Mouse (Mus musculus) hindbrain, embryonic 14.5 days (tissue): Measurements from ENCODE around the gene Phf21a. TPM values are rescaled to one million over a fixed set of nuclear protein-coding genes. Genes with fewer than 3 reads are reported as not detected.

Source experiments
- ATAC-seq: fragments of 200-750 bp; cut with Nextera tagmentation; 2 replicates; pipeline ENCODE4 v1.8.0; 2017; ENCODE audit warnings: moderate number of reproducible peaks, mild to moderate bottlenecking, moderate TSS enrichment, moderate library complexity; ENCODE audit not compliant: low FRiP score
- DNase-seq: peaks from one replicate; pipeline ENCODE4 v3.0.0-alpha.2; 2015; ENCODE audit warnings: low spot score
- H3K27ac ChIP-seq: fragments of 300-500 bp; sonication (generic); 2 replicates; pipeline ENCODE4 v1.5.1; 2014; ENCODE audit warnings: mild to moderate bottlenecking, moderate library complexity
- H3K27me3 ChIP-seq: fragments of 300-500 bp; sonication (generic); 2 replicates; pipeline ENCODE4 v1.6.1; 2014; ENCODE audit warnings: mild to moderate bottlenecking, low read length, mixed read lengths; ENCODE audit not compliant: control insufficient read depth, insufficient read depth
- H3K36me3 ChIP-seq: fragments of 300-500 bp; sonication (generic); replicated peaks from 2 replicates; pipeline ENCODE4 v1.6.1; 2014; ENCODE audit not compliant: control insufficient read depth, insufficient read depth
- H3K4me1 ChIP-seq: fragments of 300-500 bp; sonication (generic); replicated peaks from 2 replicates; pipeline ENCODE4 v1.6.1; 2014; ENCODE audit warnings: antibody characterized with exemption, low read length, mixed read lengths; ENCODE audit not compliant: control insufficient read depth, insufficient read depth
- H3K4me2 ChIP-seq: fragments of 300-500 bp; sonication (generic); replicated peaks from 2 replicates; pipeline ENCODE4 v1.6.1; 2014; ENCODE audit warnings: mild to moderate bottlenecking, moderate library complexity
- H3K4me3 ChIP-seq: fragments of 300-500 bp; sonication (generic); replicated peaks from 2 replicates; pipeline ENCODE4 v1.5.1; 2014; ENCODE audit warnings: mild to moderate bottlenecking, low read length
- H3K9ac ChIP-seq: fragments of 300-500 bp; sonication (generic); 2 replicates; pipeline ENCODE4 v1.6.1; 2014
- H3K9me3 ChIP-seq: fragments of 300-500 bp; sonication (generic); 2 replicates; pipeline ENCODE4 v1.6.1; 2016; ENCODE audit warnings: low read length; ENCODE audit not compliant: control insufficient read depth
- WGBS: fragments of 180-500 bp; shearing (Covaris S2); extraction: QIAGEN DNeasy Blood & Tissue Kit; methylation state at CpG from one replicate; pipeline ENCODE4 v1.1.7; 2014; 5-methylcytosine and 5-hydroxymethylcytosine counted together
- polyA plus RNA-seq: library from polyadenylated mRNA; unstranded; fragments of >200 nt; fragmentation: Nextera tagmentation; extraction: Ambion mirVana; gene quantifications from 2 replicates; pipeline ENCODE4 v1.2.1, GENCODE M21; 2014

Phf21a gene
- polyA plus RNA-seq, 1 experiment from 2014 or later, result 29.6 TPM

DNA sequence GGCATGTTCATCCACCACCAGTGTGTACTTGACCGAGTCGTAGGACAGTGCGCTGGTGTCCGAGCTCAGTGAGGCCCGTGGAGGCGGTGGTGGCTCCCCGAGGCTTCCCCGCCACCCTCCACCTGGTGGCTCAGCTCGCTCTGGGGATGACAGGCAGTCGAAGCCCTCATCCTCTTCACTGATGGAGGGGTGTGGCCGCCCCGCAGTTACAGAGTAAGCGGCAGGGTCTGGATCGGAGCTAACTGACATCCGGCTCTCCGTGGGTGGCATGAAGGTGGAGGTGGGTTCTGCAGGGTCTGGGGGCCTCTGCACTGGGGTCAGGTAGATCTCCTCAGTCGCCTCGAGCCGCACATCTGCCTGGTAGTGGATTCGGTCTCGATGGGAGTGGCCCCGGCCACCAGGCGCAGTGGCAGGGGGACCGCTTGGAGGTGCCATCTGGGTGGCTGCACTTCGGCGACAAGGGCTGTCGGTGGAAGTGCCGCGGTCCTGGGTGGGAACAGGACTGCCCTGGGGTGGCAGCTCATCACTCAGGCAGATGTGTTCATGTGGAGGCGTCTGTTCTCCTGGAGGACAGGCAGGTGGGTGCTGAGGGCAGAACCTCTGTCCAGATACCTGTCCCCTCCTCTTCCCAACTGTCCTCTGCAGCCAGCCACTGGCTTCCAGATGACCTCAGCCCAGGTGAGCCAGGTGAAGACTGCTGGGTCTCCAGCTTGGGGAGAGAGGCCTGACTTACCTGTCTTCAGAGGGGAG, 294.1 kb downstream of the Phf21a start:
- peaks cover 55% of the 10 kb centered on the region for H3K36me3 ChIP-seq

GRCm38 (mm10) chr2:92387646-92388045, 294.7 kb downstream of the Phf21a start:
- Histone ChIP-seq H3K4me3 (peak overlapping the region; percentile 66), H3K27me3 (no peaks in the 10 kb centered on the region), H3K36me3 (peaks cover 49% of the 10 kb centered on the region), H3K9ac (peak overlapping the region; percentile 74), H3K4me2 (peak overlapping the region; percentile 72), H3K4me1 (peaks cover 46% of the 10 kb centered on the region), H3K9me3 (no peaks in the 10 kb centered on the region), H3K27ac (peak overlapping the region; percentile 81)
- 67% methylated on average over 4 of the region's 4 CpGs for WGBS
- ATAC-seq (no peak), DNase-seq (no peak)

More for the DNA sequence above, 294.1 kb downstream of the Phf21a start:
- no peak for DNase-seq
- Histone ChIP-seq H3K9me3 (no peaks in the 10 kb centered on the region), H3K4me3 (no peak overlapping the region), H3K27me3 (no peaks in the 10 kb centered on the region), H3K4me2 (peak overlapping the region; percentile 72; the same call in 1 of the 2 replicates), H3K9ac (no peak overlapping the region), H3K27ac (no peak overlapping the region), H3K4me1 (peaks cover 40% of the 10 kb centered on the region)
- WGBS, result 92% methylated on average over 30 of the region's 30 CpGs
- ATAC-seq, result no peak

DNA sequence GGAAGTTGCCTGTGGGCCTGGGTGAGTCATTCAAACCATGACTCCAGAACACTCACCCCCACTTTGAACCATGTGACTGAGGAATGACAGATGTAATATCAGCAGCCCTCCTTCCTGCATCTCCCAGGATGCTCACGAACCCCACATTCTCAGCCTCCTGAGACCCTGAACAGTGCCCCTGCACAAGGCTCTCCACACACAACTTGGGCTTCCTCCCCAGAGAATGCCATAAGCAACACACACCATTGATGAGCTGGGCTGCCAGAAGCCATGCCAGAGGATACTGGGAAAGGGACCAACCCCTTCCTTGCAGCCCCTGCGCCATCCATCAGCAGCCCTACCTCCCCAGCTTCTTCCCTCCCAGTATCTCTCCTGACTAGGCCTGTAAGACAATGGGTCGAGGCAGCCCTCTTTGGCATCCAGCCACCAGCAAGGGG, 295.2 kb downstream of the Phf21a start:
- Histone ChIP-seq H3K9me3 (no peaks in the 10 kb centered on the region), H3K4me1 (peaks cover 51% of the 10 kb centered on the region), H3K9ac (peak overlapping the region; percentile 74), H3K27me3 (no peaks in the 10 kb centered on the region), H3K4me2 (peak overlapping the region; percentile 72), H3K4me3 (peak overlapping the region; percentile 66), H3K27ac (peak overlapping the region; percentile 81), H3K36me3 (peaks cover 44% of the 10 kb centered on the region)
- WGBS, result 41% methylated on average over 3 of the region's 3 CpGs
- DNase-seq, result no peak
- ATAC-seq, result no peak

DNA sequence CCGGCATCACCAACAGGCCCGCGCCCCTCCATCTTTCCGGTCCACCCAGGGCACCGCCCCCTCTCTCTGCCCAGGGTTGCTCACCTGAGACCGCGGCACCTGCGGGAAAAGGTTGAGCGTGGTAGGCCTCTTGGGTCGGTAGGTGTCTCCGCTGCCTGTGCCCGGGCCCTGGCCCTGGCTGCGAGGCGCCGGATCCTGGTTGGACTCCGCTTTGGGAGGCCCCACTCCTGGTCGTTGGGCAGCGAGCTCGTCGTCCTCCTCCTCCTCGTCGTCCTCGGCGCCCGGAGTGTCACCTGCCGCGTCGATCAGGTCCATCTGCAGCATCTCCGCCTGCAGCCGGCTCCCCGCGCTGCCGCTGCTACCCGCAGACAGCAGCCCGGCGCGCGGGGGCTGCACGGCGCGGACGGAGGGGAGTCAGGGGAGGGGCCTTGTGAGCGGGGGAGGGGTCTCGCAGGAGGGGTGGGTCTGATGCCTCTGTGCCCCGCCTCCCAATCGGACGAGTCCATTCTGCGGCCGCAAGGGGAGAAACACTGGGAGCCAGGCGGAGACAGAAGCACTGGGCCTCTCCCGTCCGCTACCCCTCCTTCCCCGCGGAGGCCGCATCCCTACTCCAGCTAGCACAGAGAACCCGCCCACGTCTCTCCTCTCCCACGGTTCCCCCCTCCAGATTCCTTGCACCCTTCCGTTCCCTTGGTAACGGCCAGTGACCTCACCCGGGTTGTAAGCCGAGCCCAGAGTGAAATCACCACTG, 296.1 kb downstream of the Phf21a start:
- peaks cover 53% of the 10 kb centered on the region for H3K4me1 ChIP-seq
- peak overlapping the region; percentile 66 for H3K4me3 ChIP-seq
- peak overlapping the region; percentile 72 for H3K4me2 ChIP-seq
- ATAC-seq, result peak; percentile 92
- no peaks in the 10 kb centered on the region for H3K9me3 ChIP-seq
- peak; percentile 91 for DNase-seq
- H3K9ac ChIP-seq, result peak overlapping the region; percentile 74
- under 1% methylated on average over 55 of the region's 62 CpGs for WGBS
- H3K36me3 ChIP-seq, result peaks cover 34% of the 10 kb centered on the region
- peak overlapping the region; percentile 81 for H3K27ac ChIP-seq
- no peaks in the 10 kb centered on the region for H3K27me3 ChIP-seq

GRCm38 (mm10) chr2:92389645-92390044, 296.7 kb downstream of the Phf21a start:
- H3K4me1 ChIP-seq, result peaks cover 53% of the 10 kb centered on the region
- peak overlapping the region; percentile 72 for H3K4me2 ChIP-seq
- peak overlapping the region; percentile 81 for H3K27ac ChIP-seq
- H3K9ac ChIP-seq, result peak overlapping the region; percentile 74
- no peaks in the 10 kb centered on the region for H3K27me3 ChIP-seq
- DNase-seq (no peak), ATAC-seq (no peak)
- 2% methylated on average over 10 of the region's 10 CpGs for WGBS
- H3K9me3 ChIP-seq, result no peaks in the 10 kb centered on the region
- peak overlapping the region; percentile 66 for H3K4me3 ChIP-seq
- peaks cover 29% of the 10 kb centered on the region for H3K36me3 ChIP-seq

DNA sequence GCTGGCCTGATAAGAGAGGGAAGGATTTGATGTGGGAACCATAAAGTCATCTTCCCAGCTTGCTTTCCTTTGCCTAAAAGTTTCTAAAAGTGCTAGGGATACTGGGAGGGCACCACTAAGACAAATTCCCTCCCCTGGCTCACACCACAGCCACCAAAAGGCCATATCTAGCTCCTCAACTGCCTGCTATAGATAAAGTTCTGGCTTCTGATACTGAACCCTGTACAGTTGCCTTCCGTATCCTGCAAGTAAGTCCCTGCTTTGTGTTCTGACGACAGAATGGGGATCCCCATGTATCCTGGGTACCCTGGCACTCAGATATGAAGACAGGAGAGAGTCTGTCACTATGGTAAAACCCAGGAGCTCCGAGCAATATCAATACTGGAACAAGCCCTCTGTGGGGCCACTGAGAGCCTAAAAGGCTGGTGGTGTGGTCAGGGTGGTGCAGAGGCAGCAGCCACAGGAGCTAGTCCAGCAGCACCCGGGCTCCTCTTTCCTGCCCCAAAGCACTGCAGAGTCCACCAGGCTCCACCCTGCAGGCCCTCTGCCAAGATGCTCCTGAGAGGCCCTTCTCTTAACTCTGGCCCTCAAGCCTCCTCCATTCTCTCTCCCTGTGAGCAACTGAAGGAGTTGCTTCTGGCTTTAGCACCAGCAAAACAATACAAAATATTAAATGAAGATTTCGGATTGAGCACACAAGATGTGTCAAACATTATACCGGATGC, 297.5 kb downstream of the Phf21a start:
- peak overlapping the region; percentile 81 for H3K27ac ChIP-seq
- ATAC-seq (no peak), DNase-seq (no peak)
- no peak overlapping the region for H3K4me3 ChIP-seq
- H3K27me3 ChIP-seq, result no peaks in the 10 kb centered on the region
- H3K36me3 ChIP-seq, result peaks cover 21% of the 10 kb centered on the region
- WGBS, result 74% methylated on average over 6 of the region's 6 CpGs
- H3K4me2 ChIP-seq, result peak overlapping the region; percentile 72
- peaks cover 53% of the 10 kb centered on the region for H3K4me1 ChIP-seq
- no peaks in the 10 kb centered on the region for H3K9me3 ChIP-seq
- H3K9ac ChIP-seq, result peak overlapping the region; percentile 13; the same call in 1 of the 2 replicates

- Histone ChIP-seq H3K27ac (peak overlapping the region; percentile 88), H3K4me2 (peak overlapping the region; percentile 59), H3K27me3 (no peaks in the 10 kb centered on the region)
Measured at GRCm38 (mm10) chr2:92391116-92391515, 298.2 kb downstream of the Phf21a start.

DNA sequence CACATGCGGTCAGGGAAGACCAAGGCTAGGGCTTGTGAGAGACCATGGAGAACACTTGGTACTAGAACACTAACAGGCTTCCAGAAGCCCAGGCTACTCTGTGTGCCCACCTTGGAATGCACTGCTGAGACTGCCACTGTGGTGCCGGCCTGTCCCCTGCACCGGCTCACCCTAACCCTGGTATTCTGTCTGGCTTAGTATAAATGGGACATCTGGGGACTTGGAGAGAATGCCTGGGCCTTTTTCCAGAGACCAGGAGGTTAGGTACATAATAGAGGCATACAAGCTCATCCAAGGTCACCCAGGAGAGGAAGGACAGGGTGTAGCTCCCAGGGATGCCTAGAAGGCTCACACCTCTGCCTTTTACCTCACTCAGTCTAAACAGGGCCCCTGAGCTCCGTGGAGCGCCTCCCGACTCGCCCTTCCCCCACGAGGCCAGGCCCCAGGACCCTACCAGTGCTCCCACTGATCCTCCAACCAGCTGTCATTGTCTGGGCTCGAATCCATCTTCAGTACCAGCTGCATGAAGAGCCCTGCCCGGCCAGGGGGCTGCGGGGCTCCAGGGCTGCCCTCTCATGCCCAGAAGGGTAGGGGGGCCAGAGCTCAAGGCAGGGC, 298.9 kb downstream of the Phf21a start:
- no peaks in the 10 kb centered on the region for H3K9me3 ChIP-seq
- peaks cover 53% of the 10 kb centered on the region for H3K4me1 ChIP-seq
- H3K27me3 ChIP-seq, result no peaks in the 10 kb centered on the region
- ATAC-seq (no peak), DNase-seq (no peak)
- WGBS, result 16% methylated on average over 11 of the region's 11 CpGs
- H3K9ac ChIP-seq, result peak overlapping the region; percentile 55
- peak overlapping the region; percentile 27 for H3K4me3 ChIP-seq
- H3K36me3 ChIP-seq, result peaks cover 7% of the 10 kb centered on the region
- H3K4me2 ChIP-seq, result peak overlapping the region; percentile 59
- peak overlapping the region; percentile 88 for H3K27ac ChIP-seq

More at GRCm38 (mm10) chr2:92391116-92391515, 298.2 kb downstream of the Phf21a start:
- no peak overlapping the region for H3K9ac ChIP-seq
- WGBS, result 87% methylated on average over 8 of the region's 8 CpGs
- ATAC-seq (no peak), DNase-seq (no peak)
- no peak overlapping the region for H3K4me3 ChIP-seq
- H3K4me1 ChIP-seq, result peaks cover 53% of the 10 kb centered on the region
- H3K9me3 ChIP-seq, result no peaks in the 10 kb centered on the region
- peaks cover 14% of the 10 kb centered on the region for H3K36me3 ChIP-seq
